Mouse (Mus musculus) intestine, embryonic 15.5 days (tissue): ENCODE results near the gene Clcn2. TPM values are rescaled to one million over a fixed set of nuclear protein-coding genes. Genes with fewer than 3 reads are reported as not detected.

Experiments
- ATAC-seq: fragments of 200-750 bp; cut with Nextera tagmentation; 2 replicates; pipeline ENCODE4 v1.8.0; 2017; ENCODE audit warnings: moderate TSS enrichment, moderate library complexity
- H3K27ac ChIP-seq: fragments of 300-500 bp; sonication (generic); 2 replicates; pipeline ENCODE4 v1.5.1; 2015; ENCODE audit warnings: mild to moderate bottlenecking, inconsistent platforms
- H3K27me3 ChIP-seq: fragments of 300-500 bp; sonication (generic); replicated peaks from 2 replicates; pipeline ENCODE4 v1.6.1; 2015; ENCODE audit warnings: inconsistent platforms
- H3K36me3 ChIP-seq: fragments of 300-500 bp; sonication (generic); 2 replicates; pipeline ENCODE4 v1.6.1; 2015; ENCODE audit warnings: inconsistent platforms
- H3K4me1 ChIP-seq: fragments of 300-500 bp; sonication (generic); replicated peaks from 2 replicates; pipeline ENCODE4 v1.6.1; 2015; ENCODE audit warnings: inconsistent platforms
- H3K4me2 ChIP-seq: fragments of 300-500 bp; sonication (generic); replicated peaks from 2 replicates; pipeline ENCODE4 v1.6.1; 2015; ENCODE audit warnings: mild to moderate bottlenecking, inconsistent platforms
- H3K4me3 ChIP-seq: fragments of 300-500 bp; sonication (generic); replicated peaks from 2 replicates; pipeline ENCODE4 v1.5.1; 2015; ENCODE audit warnings: inconsistent platforms
- H3K9ac ChIP-seq: fragments of 300-500 bp; sonication (generic); 2 replicates; pipeline ENCODE4 v1.6.1; 2015; ENCODE audit warnings: inconsistent platforms
- H3K9me3 ChIP-seq: fragments of 300-500 bp; sonication (generic); 2 replicates; pipeline ENCODE4 v1.6.1; 2016; ENCODE audit warnings: inconsistent platforms
- WGBS: fragments of 180-500 bp; shearing (Covaris S2); methylation state at CpG from one replicate; pipeline ENCODE4 v1.1.7; 2015; 5-methylcytosine and 5-hydroxymethylcytosine counted together
- polyA plus RNA-seq: library from polyadenylated mRNA; unstranded; fragments of >200 nt; fragmentation: Nextera tagmentation; extraction: Ambion mirVana; gene quantifications from 2 replicates; pipeline ENCODE4 v1.2.1, GENCODE M21; 2015

Gene Clcn2
- polyA plus RNA-seq, 1 experiment from 2014 or later, result 14.3 TPM

DNA sequence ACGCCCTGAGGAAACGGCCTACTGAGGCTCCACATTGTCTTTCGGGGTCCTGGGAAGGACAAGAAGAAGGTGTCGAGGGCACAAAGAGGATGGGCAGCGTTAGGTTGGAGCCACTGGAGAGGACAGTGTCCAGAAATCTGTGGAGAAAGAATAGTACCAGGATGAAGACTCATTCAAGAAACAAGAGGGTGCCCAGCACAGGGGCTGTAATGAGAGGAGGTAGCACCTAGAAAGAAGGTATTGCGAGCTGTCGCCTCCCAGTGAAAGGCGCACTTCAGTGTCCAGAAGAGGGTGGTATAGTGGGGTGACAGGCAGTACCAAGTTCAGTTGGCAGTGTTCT is 735 bp downstream of the Clcn2 start:
- peaks cover 24% of the 10 kb centered on the region for H3K4me1 ChIP-seq
- no peak for ATAC-seq

DNA sequence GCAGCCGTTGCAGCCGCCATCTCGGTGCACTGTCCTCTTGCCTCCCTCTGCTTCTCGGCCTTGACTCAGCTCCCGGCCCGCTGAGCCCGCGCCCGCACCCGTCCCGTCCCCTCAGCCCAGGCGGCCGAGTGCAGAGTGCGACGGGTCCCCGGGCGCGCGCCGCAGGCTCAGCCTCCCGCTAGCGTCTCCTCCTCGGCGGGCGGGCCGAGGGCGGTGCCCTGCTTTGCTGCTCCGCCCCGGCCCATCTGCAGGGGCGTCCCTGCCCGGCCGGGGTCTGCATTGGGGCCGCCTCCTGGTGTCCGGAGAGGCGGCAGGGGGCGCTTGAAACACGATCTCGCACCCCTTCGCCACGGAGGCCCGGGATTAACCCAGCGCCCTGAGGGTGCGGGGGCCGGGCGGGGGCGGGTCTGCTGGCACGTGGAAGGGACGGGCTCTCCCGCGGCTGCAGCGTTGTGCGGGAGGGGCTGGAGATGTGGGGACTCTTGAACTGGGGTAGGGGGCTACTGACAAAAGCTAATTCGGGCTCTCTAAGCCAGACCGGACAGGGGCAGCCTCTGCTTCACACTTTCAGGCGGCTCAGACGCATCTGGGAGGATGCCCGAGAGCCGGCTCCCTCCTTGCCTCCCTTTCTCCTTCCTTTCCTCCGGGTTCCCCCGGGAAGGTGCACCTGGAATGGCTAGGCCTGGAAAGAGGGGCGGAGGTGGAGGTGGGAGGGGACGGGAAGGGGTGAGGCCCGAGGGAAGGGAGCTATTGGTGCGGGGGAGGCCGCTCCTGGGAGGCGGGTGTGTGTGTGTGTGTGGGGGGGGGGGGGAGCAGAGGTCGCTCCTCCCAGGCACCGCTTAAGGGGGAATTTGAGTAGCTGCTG is 1.3 kb downstream of the Clcn2 start:
- H3K27me3 ChIP-seq, result no peaks in the 10 kb centered on the region
- peak overlapping the region; percentile 95 for H3K4me2 ChIP-seq
- peaks cover 24% of the 10 kb centered on the region for H3K4me1 ChIP-seq
- no peaks in the 10 kb centered on the region for H3K9me3 ChIP-seq
- ATAC-seq, result peak; percentile 75
- WGBS, result under 1% methylated on average over 56 of the region's 68 CpGs
- H3K9ac ChIP-seq, result peak overlapping the region; percentile 77
- H3K27ac ChIP-seq, result peak overlapping the region; percentile 98
- peaks cover 11% of the 10 kb centered on the region; the same call in 1 of the 2 replicates for H3K36me3 ChIP-seq
- H3K4me3 ChIP-seq, result peak overlapping the region; percentile 75

More for the DNA sequence above, 735 bp downstream of the Clcn2 start:
- Histone ChIP-seq H3K9ac (peak overlapping the region; percentile 77), H3K4me3 (peak overlapping the region; percentile 75), H3K36me3 (peaks cover 12% of the 10 kb centered on the region; the same call in 1 of the 2 replicates), H3K9me3 (no peaks in the 10 kb centered on the region), H3K4me2 (peak overlapping the region; percentile 95), H3K27ac (peak overlapping the region; percentile 98), H3K27me3 (no peaks in the 10 kb centered on the region)
- under 1% methylated on average over 8 of the region's 8 CpGs for WGBS

DNA sequence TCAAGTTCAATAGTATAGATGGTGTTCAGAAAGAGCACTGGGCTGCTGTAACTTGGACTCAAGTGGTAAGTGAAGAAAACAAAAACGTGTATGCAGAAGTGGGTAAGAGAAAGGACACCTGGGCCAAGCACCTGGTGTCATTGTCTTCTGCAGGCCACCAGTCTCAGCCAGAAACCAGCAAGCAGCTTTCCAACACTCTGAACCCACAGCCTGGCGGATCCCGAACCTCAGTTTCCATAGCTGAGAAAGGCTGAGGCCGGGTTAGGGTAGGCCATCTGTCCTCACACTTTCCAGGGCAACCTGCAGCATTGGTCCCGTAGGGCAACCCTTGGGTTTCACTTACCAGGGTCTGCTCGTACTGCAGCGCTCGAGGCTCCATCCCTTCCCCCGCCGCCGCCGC is 2.0 kb downstream of the Clcn2 start:
- Histone ChIP-seq H3K27me3 (no peaks in the 10 kb centered on the region), H3K4me1 (peaks cover 24% of the 10 kb centered on the region), H3K27ac (peak overlapping the region; percentile 98), H3K4me2 (peak overlapping the region; percentile 95), H3K9ac (peak overlapping the region; percentile 77), H3K4me3 (peak overlapping the region; percentile 75), H3K36me3 (peaks cover 11% of the 10 kb centered on the region; the same call in 1 of the 2 replicates), H3K9me3 (no peaks in the 10 kb centered on the region)
- ATAC-seq, result no peak; the same call in 1 of the 2 replicates
- 2% methylated on average over 9 of the region's 12 CpGs for WGBS

GRCm38 (mm10) chr16:20715161-20715560 is 2.4 kb downstream of the Clcn2 start:
- H3K27me3 ChIP-seq, result no peaks in the 10 kb centered on the region
- H3K4me1 ChIP-seq, result peaks cover 24% of the 10 kb centered on the region
- WGBS, result 37% methylated on average over 2 of the region's 2 CpGs
- no peaks in the 10 kb centered on the region for H3K9me3 ChIP-seq
- peak overlapping the region; percentile 75 for H3K4me3 ChIP-seq
- peak overlapping the region; percentile 77 for H3K9ac ChIP-seq
- peak overlapping the region; percentile 98; the same call in 1 of the 2 replicates for H3K27ac ChIP-seq
- no peak for ATAC-seq
- H3K36me3 ChIP-seq, result peaks cover 14% of the 10 kb centered on the region
- peak overlapping the region; percentile 95 for H3K4me2 ChIP-seq

DNA sequence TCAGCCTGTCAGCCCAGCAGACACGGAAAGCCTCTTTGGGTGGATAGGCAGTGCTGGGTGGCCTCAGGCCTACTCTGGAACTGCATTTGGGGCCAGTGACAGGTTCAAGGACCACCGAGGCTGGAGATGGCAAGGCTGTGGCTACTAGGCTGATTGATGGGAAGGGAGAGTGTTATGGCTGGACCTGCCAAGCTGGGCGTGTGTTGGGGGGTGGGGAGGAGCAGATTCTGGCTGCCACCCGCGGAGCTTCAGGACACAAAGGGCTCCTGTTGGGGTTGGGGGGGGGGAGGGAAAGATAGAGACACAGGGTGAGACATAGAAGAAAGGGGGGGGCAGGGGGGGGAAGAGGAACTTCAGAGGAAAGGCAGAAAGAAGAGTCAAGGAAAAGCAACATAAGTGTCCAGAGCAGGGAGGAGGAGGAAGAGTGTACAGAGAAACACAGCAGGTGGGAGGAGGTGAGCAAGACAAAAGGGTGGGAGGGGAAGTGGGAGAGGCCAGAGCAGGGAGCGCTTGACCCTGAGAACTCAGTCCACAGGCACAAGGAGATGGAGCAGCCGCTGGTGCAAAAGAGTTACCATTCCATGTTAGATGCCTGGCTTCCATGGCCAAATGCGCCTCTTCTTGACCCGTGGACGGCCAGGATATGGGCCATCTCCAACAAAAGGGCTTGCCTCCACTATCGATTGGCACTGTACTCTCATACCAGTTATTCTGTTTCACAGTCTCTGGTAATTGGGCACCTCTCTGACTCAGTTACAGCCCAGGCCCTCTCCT is 3.1 kb downstream of the Clcn2 start:
- 0 out of 2 replicates have a peak overlapping the region, but pooled peaks have one; percentile 77 for H3K9ac ChIP-seq
- H3K27ac ChIP-seq, result no peak overlapping the region
- peaks cover 13% of the 10 kb centered on the region for H3K36me3 ChIP-seq
- H3K4me1 ChIP-seq, result peaks cover 24% of the 10 kb centered on the region
- H3K27me3 ChIP-seq, result no peaks in the 10 kb centered on the region
- 38% methylated on average over 11 of the region's 11 CpGs for WGBS
- peak overlapping the region; percentile 95 for H3K4me2 ChIP-seq
- peak overlapping the region; percentile 75 for H3K4me3 ChIP-seq
- no peak for ATAC-seq
- no peaks in the 10 kb centered on the region for H3K9me3 ChIP-seq

DNA sequence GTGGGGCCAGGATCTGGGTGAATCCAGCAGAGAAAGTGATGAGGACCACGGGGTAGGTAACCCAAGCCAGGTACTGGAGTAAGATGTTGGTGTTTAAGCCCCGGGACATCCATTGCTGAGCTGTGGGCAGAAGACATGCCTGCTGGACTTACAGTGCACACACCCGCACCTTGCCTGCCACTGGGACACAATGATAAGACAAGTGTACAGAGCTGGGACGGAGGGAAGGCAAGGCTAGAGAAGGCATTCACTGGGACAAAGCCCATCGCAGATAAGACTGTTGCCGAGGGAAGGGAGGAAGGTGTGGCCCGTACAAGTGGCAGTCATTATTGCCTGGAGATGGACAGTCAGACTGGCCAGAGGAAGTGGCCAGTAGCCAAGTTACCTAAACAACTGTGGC is 4.7 kb downstream of the Clcn2 start:
- Histone ChIP-seq H3K9ac (no peak overlapping the region), H3K4me1 (peaks cover 20% of the 10 kb centered on the region), H3K4me3 (no peak overlapping the region), H3K9me3 (no peaks in the 10 kb centered on the region), H3K27me3 (no peaks in the 10 kb centered on the region), H3K4me2 (no peak overlapping the region), H3K27ac (no peak overlapping the region), H3K36me3 (peaks cover 15% of the 10 kb centered on the region)
- ATAC-seq, result no peak
- 67% methylated on average over 7 of the region's 7 CpGs for WGBS

- H3K4me2 ChIP-seq, result no peak overlapping the region
- ATAC-seq, result no peak
- H3K27ac ChIP-seq, result no peak overlapping the region
- H3K4me3 ChIP-seq, result no peak overlapping the region
- no peaks in the 10 kb centered on the region for H3K9me3 ChIP-seq
- no peak overlapping the region for H3K9ac ChIP-seq
- H3K27me3 ChIP-seq, result no peaks in the 10 kb centered on the region
- 78% methylated on average over 9 of the region's 9 CpGs for WGBS
- peaks cover 20% of the 10 kb centered on the region for H3K4me1 ChIP-seq
- H3K36me3 ChIP-seq, result peaks cover 18% of the 10 kb centered on the region
These were observed 5.4 kb downstream of the Clcn2 start for GRCm38 (mm10) chr16:20712190-20712589.

GRCm38 (mm10) chr16:20710810-20711209 is 6.7 kb downstream of the Clcn2 start:
- H3K4me3 ChIP-seq, result no peak overlapping the region
- H3K36me3 ChIP-seq, result peaks cover 18% of the 10 kb centered on the region
- WGBS, result 85% methylated on average over 4 of the region's 4 CpGs
- no peak overlapping the region for H3K9ac ChIP-seq
- H3K9me3 ChIP-seq, result no peaks in the 10 kb centered on the region
- H3K27ac ChIP-seq, result no peak overlapping the region
- H3K4me2 ChIP-seq, result no peak overlapping the region
- no peaks in the 10 kb centered on the region for H3K27me3 ChIP-seq
- ATAC-seq, result no peak
- peaks cover 20% of the 10 kb centered on the region for H3K4me1 ChIP-seq

- no peak overlapping the region for H3K9ac ChIP-seq
- no peaks in the 10 kb centered on the region for H3K27me3 ChIP-seq
- H3K27ac ChIP-seq, result no peak overlapping the region
- no peak for ATAC-seq
- H3K4me3 ChIP-seq, result no peak overlapping the region
- H3K9me3 ChIP-seq, result no peaks in the 10 kb centered on the region
- peaks cover 18% of the 10 kb centered on the region for H3K4me1 ChIP-seq
- H3K4me2 ChIP-seq, result no peak overlapping the region
- peaks cover 18% of the 10 kb centered on the region for H3K36me3 ChIP-seq
- 94% methylated on average over 11 of the region's 11 CpGs for WGBS
These were observed 7.2 kb downstream of the Clcn2 start for GRCm38 (mm10) chr16:20710370-20710769.

DNA sequence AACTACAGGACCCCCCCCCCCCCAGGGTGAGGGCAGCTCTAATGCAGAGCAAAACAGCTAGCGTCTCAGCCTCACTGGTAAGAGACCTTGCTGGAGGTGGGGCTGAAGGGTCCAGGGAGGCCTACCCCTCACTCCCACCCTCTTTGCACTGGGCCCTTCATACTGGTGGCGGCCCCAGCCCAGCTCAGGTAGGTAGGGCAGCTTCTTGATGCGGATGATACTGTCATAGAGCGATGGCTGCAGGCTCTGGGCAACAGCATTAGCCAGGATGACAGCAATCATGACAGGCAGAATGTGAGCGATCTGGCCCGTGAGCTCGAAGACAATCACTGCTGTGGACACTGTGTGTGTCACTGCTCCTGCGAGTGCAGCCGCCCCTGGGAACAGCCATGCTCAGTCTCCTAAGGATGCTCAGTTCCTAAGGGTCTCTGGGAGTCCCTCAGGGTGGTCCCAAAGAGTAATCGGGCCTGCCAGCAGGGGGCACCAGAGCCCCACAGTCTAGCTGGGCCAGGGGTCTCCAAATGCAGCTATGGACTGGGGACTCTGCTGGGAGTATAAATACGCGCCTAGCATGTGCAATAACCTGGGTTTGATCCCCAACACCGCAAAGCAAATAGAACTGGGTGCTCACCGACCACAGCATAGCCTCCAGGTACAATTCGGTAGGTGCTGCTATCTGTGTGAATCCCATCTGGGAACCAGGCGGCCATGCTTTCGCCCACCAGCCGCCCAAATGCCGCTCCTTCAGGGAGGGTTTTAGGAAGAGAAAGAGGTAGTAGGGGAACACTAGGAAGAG is 8.4 kb downstream of the Clcn2 start:
- Histone ChIP-seq H3K4me1 (peaks cover 7% of the 10 kb centered on the region), H3K4me2 (no peak overlapping the region), H3K9me3 (no peaks in the 10 kb centered on the region), H3K9ac (no peak overlapping the region), H3K27me3 (no peaks in the 10 kb centered on the region), H3K27ac (no peak overlapping the region), H3K36me3 (peaks cover 18% of the 10 kb centered on the region), H3K4me3 (no peak overlapping the region)
- 78% methylated on average over 19 of the region's 19 CpGs for WGBS
- no peak for ATAC-seq

DNA sequence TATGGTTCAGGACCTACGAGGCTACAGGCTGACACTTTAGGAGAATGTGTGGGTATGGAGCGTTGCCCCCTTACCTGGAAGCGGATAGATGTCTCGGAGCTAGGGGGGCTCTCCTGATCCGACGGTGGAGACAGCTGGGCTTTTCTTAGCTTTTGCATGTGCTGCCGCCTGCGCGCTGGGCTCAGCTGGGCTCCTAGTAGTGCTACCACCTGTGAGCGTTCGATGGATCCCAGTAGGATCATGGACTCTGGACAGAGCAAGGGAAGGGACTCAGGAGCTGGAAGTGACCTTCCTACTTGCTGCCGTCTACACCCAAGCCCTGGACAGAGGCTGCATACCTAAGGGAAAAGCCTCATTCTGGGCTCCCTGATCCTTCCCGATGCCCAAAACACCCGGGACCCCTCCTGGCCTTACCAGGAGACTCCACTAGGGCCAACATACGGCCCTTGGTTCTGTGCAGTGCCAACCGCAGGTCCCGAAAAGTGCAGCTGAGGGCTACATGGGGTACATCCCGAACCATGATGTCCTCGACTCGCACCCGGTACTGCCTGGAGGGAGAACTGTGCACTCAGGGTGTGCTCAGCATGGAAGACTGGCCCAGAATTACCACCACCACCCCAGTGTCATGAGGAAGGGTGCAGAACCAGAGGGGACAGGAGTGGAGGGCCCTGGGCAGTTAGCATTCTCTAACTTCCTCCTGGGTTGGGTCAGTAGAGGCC is 9.2 kb downstream of the Clcn2 start:
- Histone ChIP-seq H3K4me2 (no peak overlapping the region), H3K9ac (no peak overlapping the region), H3K4me3 (no peak overlapping the region), H3K27ac (no peak overlapping the region), H3K27me3 (no peaks in the 10 kb centered on the region), H3K36me3 (peaks cover 18% of the 10 kb centered on the region), H3K9me3 (no peaks in the 10 kb centered on the region), H3K4me1 (no peaks in the 10 kb centered on the region)
- ATAC-seq, result no peak
- 92% methylated on average over 21 of the region's 21 CpGs for WGBS
